9 mouse cellular contexts compared by ENCODE assay signal in the genomic region with DNA sequence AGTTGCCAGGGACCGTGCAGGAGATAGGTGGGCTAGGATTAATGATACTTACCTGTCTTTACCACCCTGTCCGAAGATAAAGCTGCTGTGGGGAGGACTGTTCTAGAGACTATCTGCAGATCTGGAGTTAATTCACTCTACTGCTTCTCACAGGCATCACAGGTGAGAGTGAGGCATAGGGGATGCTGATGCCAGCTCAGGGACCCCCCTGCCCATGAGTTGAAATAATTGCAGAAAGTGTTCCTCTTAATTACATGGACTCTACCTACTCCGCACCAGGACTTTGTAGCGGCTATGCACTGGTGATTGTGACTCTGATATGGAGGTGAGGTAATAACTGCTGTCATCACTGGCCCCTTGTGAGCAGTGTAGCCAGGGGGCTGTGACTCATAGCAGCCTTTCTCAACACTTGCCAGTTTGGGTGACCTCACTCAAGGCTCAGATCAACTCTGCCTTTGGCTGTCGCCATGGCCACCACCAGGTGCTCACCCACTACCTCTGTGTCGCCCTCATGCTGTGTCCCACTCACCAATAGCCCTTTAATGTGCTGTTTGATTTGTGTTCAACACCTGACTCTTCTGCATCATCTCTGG.
DNase-seq lines count a peak whose midpoint lies in the region; ATAC-seq lines count a peak whose summit lies in the region.
"Had no signal": no experiment of that assay in that cellular context is flagged by ENCODE, and none has a peak within 500 bp of the region (broad histone marks: within the 10 kb centered on the region; RNA-seq: fewer than 3 reads in every experiment).

No protein-coding gene starts in this region.

- 56% methylated on average over 6 of the region's 6 CpGs for WGBS in lung, embryonic 16.5 days
- WGBS in forebrain, embryonic 14.5 days = 93% methylated on average over 6 of the region's 6 CpGs
- 88% methylated on average over 6 of the region's 6 CpGs for WGBS in midbrain, embryonic 15.5 days

- no peak overlapping the region for H3K9ac ChIP-seq in lung, embryonic 16.5 days (ENCODE audit: low read length)
- no peak overlapping the region for H3K9ac ChIP-seq in forebrain, embryonic 14.5 days (ENCODE audit: low read length)
- H3K9ac ChIP-seq in midbrain, embryonic 15.5 days = no peak overlapping the region

- peaks cover 8% of the 10 kb centered on the region for H3K4me1 ChIP-seq in lung, embryonic 16.5 days (replicated peaks; ENCODE audit: control insufficient read depth, insufficient read depth, low read length)
- no peaks in the 10 kb centered on the region; the same call in 1 of the 2 replicates for H3K4me1 ChIP-seq in forebrain, embryonic 14.5 days (ENCODE audit: control insufficient read depth, insufficient read depth, low read length)
- H3K4me1 ChIP-seq in midbrain, embryonic 15.5 days = peaks cover 9% of the 10 kb centered on the region

- ATAC-seq in lung, embryonic 16.5 days (ENCODE audit: low read depth) = peak; percentile 46
- ATAC-seq in forebrain, embryonic 14.5 days = 0 out of 2 replicates have a peak, but pooled peaks have one; percentile 15
- peak; percentile 43; the same call in 1 of the 2 replicates for ATAC-seq in midbrain, embryonic 15.5 days (replicated peaks)

- H3K4me3 ChIP-seq in lung, embryonic 16.5 days (ENCODE audit: low read length) = no peak overlapping the region
- no peak overlapping the region for H3K4me3 ChIP-seq in forebrain, embryonic 14.5 days (ENCODE audit: low read depth, low read length)
- no peak overlapping the region for H3K4me3 ChIP-seq in midbrain, embryonic 15.5 days

- H3K4me2 ChIP-seq in lung, embryonic 16.5 days (ENCODE audit: low read depth, low read length) = no peak overlapping the region
- no peak overlapping the region for H3K4me2 ChIP-seq in forebrain, embryonic 14.5 days (ENCODE audit: low read length)
- no peak overlapping the region for H3K4me2 ChIP-seq in midbrain, embryonic 15.5 days

- H3K36me3 ChIP-seq in lung, embryonic 16.5 days (ENCODE audit: control insufficient read depth, insufficient read depth, low read length) = no peaks in the 10 kb centered on the region
- H3K36me3 ChIP-seq in forebrain, embryonic 14.5 days (ENCODE audit: control insufficient read depth, insufficient read depth, low read length) = no peaks in the 10 kb centered on the region
- H3K36me3 ChIP-seq in midbrain, embryonic 15.5 days (replicated peaks) = no peaks in the 10 kb centered on the region

- peak; percentile 45 for DNase-seq in cerebellum, adult 9-11 months
- no peak for DNase-seq in cerebellum, postnatal 4 days (ENCODE audit: low spot score in 2 of 2)
- no peak for DNase-seq in lung, postnatal 10 days
- DNase-seq in forebrain, embryonic 14.5 days (ENCODE audit: low spot score) = no peak
- DNase-seq in frontal cortex, postnatal 25 days (ENCODE audit: low spot score in 2 of 2) = no peak
- DNase-seq in ovary, postnatal 14 days (ENCODE audit: low spot score) = no peak
- DNase-seq: layer of hippocampus, postnatal 36 days had no signal

- no peaks in the 10 kb centered on the region for H3K9me3 ChIP-seq in lung, embryonic 16.5 days (ENCODE audit: control insufficient read depth, low read length)
- no peaks in the 10 kb centered on the region for H3K9me3 ChIP-seq in forebrain, embryonic 14.5 days (replicated peaks; ENCODE audit: control insufficient read depth, low read length)
- H3K9me3 ChIP-seq in midbrain, embryonic 15.5 days = no peaks in the 10 kb centered on the region

- H3K27ac ChIP-seq in lung, embryonic 16.5 days (ENCODE audit: low read length) = no peak overlapping the region
- no peak overlapping the region for H3K27ac ChIP-seq in forebrain, embryonic 14.5 days (ENCODE audit: low read depth, low read length)
- no peak overlapping the region for H3K27ac ChIP-seq in midbrain, embryonic 15.5 days

- no peaks in the 10 kb centered on the region for H3K27me3 ChIP-seq in lung, embryonic 16.5 days (ENCODE audit: control insufficient read depth, insufficient read depth, low read depth, low read length)
- H3K27me3 ChIP-seq in forebrain, embryonic 14.5 days (replicated peaks; ENCODE audit: control insufficient read depth, insufficient read depth, low read length) = no peaks in the 10 kb centered on the region
- H3K27me3 ChIP-seq in midbrain, embryonic 15.5 days (replicated peaks) = no peaks in the 10 kb centered on the region
